25 mouse cellular contexts compared by ENCODE assay signal in genomic region chr14:34980756-34981155, GRCm38 (mm10).
DNase-seq lines count a peak whose midpoint lies in the region; ATAC-seq and TF ChIP-seq lines count a peak whose summit lies in the region.
"Had no signal": no experiment of that assay in that cellular context is flagged by ENCODE, and none has a peak within 500 bp of the region (broad histone marks: within the 10 kb centered on the region; RNA-seq: fewer than 3 reads in every experiment).

No protein-coding gene starts in this region.

- no peaks in the 10 kb centered on the region for H3K36me3 ChIP-seq in forebrain, embryonic 13.5 days (ENCODE audit: poor library complexity, severe bottlenecking)
- H3K36me3 ChIP-seq in forebrain, embryonic 11.5 days (ENCODE audit: control insufficient read depth, insufficient read depth, low read length) = no peaks in the 10 kb centered on the region
- no peaks in the 10 kb centered on the region for H3K36me3 ChIP-seq in lung, embryonic 14.5 days (ENCODE audit: insufficient read depth)
- no peaks in the 10 kb centered on the region for H3K36me3 ChIP-seq in intestine, embryonic 16.5 days (ENCODE audit: control insufficient read depth, insufficient read depth, low read length)
- H3K36me3 ChIP-seq: embryonic facial prominence, embryonic 12.5 days; embryonic facial prominence, embryonic 15.5 days; forebrain, embryonic 15.5 days; hindbrain, embryonic 12.5 days had no signal

- H3K27me3 ChIP-seq in forebrain, embryonic 13.5 days = peaks cover 30% of the 10 kb centered on the region
- no peaks in the 10 kb centered on the region; the same call in 1 of the 2 replicates for H3K27me3 ChIP-seq in forebrain, embryonic 11.5 days (ENCODE audit: control insufficient read depth, insufficient read depth, low read length)
- H3K27me3 ChIP-seq in lung, embryonic 14.5 days (ENCODE audit: insufficient read depth, low read length) = no peaks in the 10 kb centered on the region
- H3K27me3 ChIP-seq in intestine, embryonic 16.5 days (replicated peaks; ENCODE audit: control insufficient read depth, insufficient read depth, low read length) = no peaks in the 10 kb centered on the region
- H3K27me3 ChIP-seq: embryonic facial prominence, embryonic 12.5 days; embryonic facial prominence, embryonic 15.5 days; forebrain, embryonic 15.5 days; hindbrain, embryonic 12.5 days had no signal

- peak; percentile 28; the same call in 1 of the 2 replicates for ATAC-seq in forebrain, embryonic 13.5 days
- ATAC-seq in forebrain, embryonic 11.5 days (replicated peaks; ENCODE audit: low FRiP score) = no peak
- no peak for ATAC-seq in lung, embryonic 14.5 days (ENCODE audit: insufficient read depth)
- ATAC-seq in erythroblast, adult 5-6 weeks (replicated peaks; ENCODE audit: low FRiP score, poor library complexity, severe bottlenecking) = no peak
- no peak for ATAC-seq in intestine, embryonic 16.5 days
- ATAC-seq: forebrain, embryonic 15.5 days; hindbrain, postnatal 0 days; inflammation-experienced regulatory T-cells, adult 6 months; intestine, postnatal 0 days had no signal

- no peak overlapping the region for H3K4me2 ChIP-seq in forebrain, embryonic 13.5 days
- no peak overlapping the region for H3K4me2 ChIP-seq in forebrain, embryonic 11.5 days (ENCODE audit: low read depth, low read length, severe bottlenecking)
- H3K4me2 ChIP-seq in lung, embryonic 14.5 days = no peak overlapping the region
- no peak overlapping the region for H3K4me2 ChIP-seq in intestine, embryonic 16.5 days (ENCODE audit: low read depth, low read length)
- H3K4me2 ChIP-seq: embryonic facial prominence, embryonic 12.5 days; embryonic facial prominence, embryonic 15.5 days; forebrain, embryonic 15.5 days; heart, embryonic 11.5 days; hindbrain, embryonic 12.5 days had no signal

- WGBS in forebrain, embryonic 13.5 days = 10% methylated on average over 2 of the region's 2 CpGs
- 12% methylated on average over 2 of the region's 2 CpGs for WGBS in forebrain, embryonic 11.5 days
- 25% methylated on average over 2 of the region's 2 CpGs for WGBS in lung, embryonic 14.5 days
- 23% methylated on average over 2 of the region's 2 CpGs for WGBS in intestine, embryonic 16.5 days

- DNase-seq in forebrain, embryonic 11.5 days (ENCODE audit: low spot score) = no peak
- DNase-seq in lung, embryonic 14.5 days = peak; percentile 3
- no peak for DNase-seq in lung, postnatal 4 days
- DNase-seq in ES-CJ7 (ENCODE audit: low read depth, low spot score) (peak; percentile 35), WW6 (ENCODE audit: low read depth, low spot score) (peak; percentile 5)
- DNase-seq: adrenal gland, adult 2 months; adrenal gland, postnatal 25 days; cerebellum, adult 2 months; cerebellum, adult 9-11 months; cerebellum, postnatal 25 days; gastrocnemius, postnatal 10 days; heart, adult 11 months; kidney, adult 2 months had no signal

- TF ChIP-seq CTCF in lung, embryonic 14.5 days (IDR thresholded peaks at IDR 0.05; ENCODE audit: low read depth) = no peak

- no peaks in the 10 kb centered on the region for H3K9me3 ChIP-seq in forebrain, embryonic 13.5 days (replicated peaks)
- H3K9me3 ChIP-seq in forebrain, embryonic 11.5 days (ENCODE audit: control insufficient read depth, low read length) = no peaks in the 10 kb centered on the region
- H3K9me3 ChIP-seq in lung, embryonic 14.5 days (ENCODE audit: low read depth, low read length) = no peaks in the 10 kb centered on the region
- no peaks in the 10 kb centered on the region for H3K9me3 ChIP-seq in intestine, embryonic 16.5 days (ENCODE audit: control insufficient read depth, low read length)
- H3K9me3 ChIP-seq: embryonic facial prominence, embryonic 12.5 days; embryonic facial prominence, embryonic 15.5 days; forebrain, embryonic 15.5 days; hindbrain, embryonic 12.5 days had no signal

- H3K9ac ChIP-seq in forebrain, embryonic 13.5 days = no peak overlapping the region
- H3K9ac ChIP-seq in forebrain, embryonic 11.5 days (ENCODE audit: low read length) = no peak overlapping the region
- no peak overlapping the region for H3K9ac ChIP-seq in lung, embryonic 14.5 days
- H3K9ac ChIP-seq in intestine, embryonic 16.5 days (ENCODE audit: low read depth, low read length) = no peak overlapping the region
- H3K9ac ChIP-seq: embryonic facial prominence, embryonic 12.5 days; embryonic facial prominence, embryonic 15.5 days; forebrain, embryonic 15.5 days; hindbrain, embryonic 12.5 days had no signal

- H3K27ac ChIP-seq in forebrain, embryonic 13.5 days = no peak overlapping the region
- no peak overlapping the region for H3K27ac ChIP-seq in forebrain, embryonic 11.5 days (ENCODE audit: low read depth, low read length)
- no peak overlapping the region for H3K27ac ChIP-seq in lung, embryonic 14.5 days (ENCODE audit: low read depth)
- H3K27ac ChIP-seq in intestine, embryonic 16.5 days (ENCODE audit: low read length) = no peak overlapping the region
- H3K27ac ChIP-seq: embryonic facial prominence, embryonic 12.5 days; embryonic facial prominence, embryonic 15.5 days; forebrain, embryonic 15.5 days; hindbrain, embryonic 12.5 days; hindbrain, postnatal 0 days had no signal

- peaks cover 7% of the 10 kb centered on the region for H3K4me1 ChIP-seq in forebrain, embryonic 13.5 days
- no peaks in the 10 kb centered on the region; the same call in 1 of the 2 replicates for H3K4me1 ChIP-seq in forebrain, embryonic 11.5 days (replicated peaks; ENCODE audit: control insufficient read depth, insufficient read depth, low read length)
- H3K4me1 ChIP-seq in lung, embryonic 14.5 days (ENCODE audit: insufficient read depth) = no peaks in the 10 kb centered on the region
- no peaks in the 10 kb centered on the region for H3K4me1 ChIP-seq in intestine, embryonic 16.5 days (ENCODE audit: control insufficient read depth, insufficient read depth, low read length)
- H3K4me1 ChIP-seq: embryonic facial prominence, embryonic 12.5 days; embryonic facial prominence, embryonic 15.5 days; hindbrain, embryonic 12.5 days had no signal

- H3K4me3 ChIP-seq in forebrain, embryonic 13.5 days = no peak overlapping the region
- no peak overlapping the region for H3K4me3 ChIP-seq in forebrain, embryonic 11.5 days (ENCODE audit: low read depth, low read length)
- no peak overlapping the region for H3K4me3 ChIP-seq in lung, embryonic 14.5 days (ENCODE audit: low read depth, low read length)
- no peak overlapping the region for H3K4me3 ChIP-seq in intestine, embryonic 16.5 days (ENCODE audit: low read length)
- H3K4me3 ChIP-seq: embryonic facial prominence, embryonic 12.5 days; embryonic facial prominence, embryonic 15.5 days; erythroblast, embryonic 14.5 days; forebrain, embryonic 15.5 days; hindbrain, embryonic 12.5 days had no signal

Comparison
In these comparisons a context has a peak if more than half of its experiments do, and no peak if none do; other contexts are left out.
1. DNase-seq: peak in lung, embryonic 14.5 days (single experiment), ES-CJ7 (single experiment) and WW6 (single experiment); none in forebrain, embryonic 11.5 days (single experiment) and lung, postnatal 4 days (0 of 2).